Mouse (Mus musculus) stomach, postnatal 0 days (tissue): ENCODE measurements at regions not wholly inside any gene's neighbourhood (a gene's known extent, or its start where the extent isn't known, plus 50 kb on each side); places are given as distances from the start of the nearest gene placed in this dataset.

ENCODE experiments used
- ATAC-seq: fragments of 200-750 bp; cut with Nextera tagmentation; 2 replicates; pipeline ENCODE4 v1.8.0; 2017; ENCODE audit not compliant: low FRiP score, low TSS enrichment
- DNase-seq: peaks from one replicate; pipeline ENCODE4 v3.0.0-alpha.2; 2016; ENCODE audit warnings: low spot score
- H3K27ac ChIP-seq: fragments of 300-500 bp; sonication (generic); replicated peaks from 2 replicates; pipeline ENCODE4 v1.5.1; 2014; ENCODE audit warnings: mild to moderate bottlenecking, control low read depth
- H3K27me3 ChIP-seq: fragments of 300-500 bp; sonication (generic); 2 replicates; pipeline ENCODE4 v1.6.1; 2014; ENCODE audit warnings: low read length; ENCODE audit not compliant: control insufficient read depth, insufficient read depth
- H3K36me3 ChIP-seq: fragments of 300-500 bp; sonication (generic); 2 replicates; pipeline ENCODE4 v1.6.1; 2014; ENCODE audit warnings: low read length, mixed read lengths; ENCODE audit not compliant: control insufficient read depth, insufficient read depth
- H3K4me1 ChIP-seq: fragments of 300-500 bp; sonication (generic); replicated peaks from 2 replicates; pipeline ENCODE4 v1.6.1; 2014; ENCODE audit warnings: antibody characterized with exemption; ENCODE audit not compliant: control insufficient read depth, insufficient read depth
- H3K4me2 ChIP-seq: fragments of 300-500 bp; sonication (generic); replicated peaks from 2 replicates; pipeline ENCODE4 v1.6.1; 2014; ENCODE audit warnings: low read depth, mild to moderate bottlenecking, control low read depth, moderate library complexity
- H3K4me3 ChIP-seq: fragments of 300-500 bp; sonication (generic); 2 replicates; pipeline ENCODE4 v1.5.1; 2014; ENCODE audit warnings: low read depth, low read length, control low read depth
- H3K9ac ChIP-seq: fragments of 300-500 bp; sonication (generic); 2 replicates; pipeline ENCODE4 v1.6.1; 2014; ENCODE audit warnings: mild to moderate bottlenecking, low read length, control low read depth, mixed read lengths
- H3K9me3 ChIP-seq: fragments of 300-500 bp; sonication (generic); 2 replicates; pipeline ENCODE4 v1.6.1; 2016; ENCODE audit warnings: low read length; ENCODE audit not compliant: control insufficient read depth
- CTCF ChIP-seq: IDR thresholded peaks from 2 replicates; pipeline ENCODE4 v1.5.1; 2016; ENCODE audit warnings: antibody characterized with exemption, low read depth, mild to moderate bottlenecking, moderate library complexity
- EP300 ChIP-seq: optimal IDR thresholded peaks from 2 replicates; pipeline ENCODE3; 2016; ENCODE audit warnings: antibody characterized with exemption
- WGBS: fragments of 180-500 bp; shearing (Covaris S2); extraction: QIAGEN DNeasy Blood & Tissue Kit; methylation state at CpG from one replicate; pipeline ENCODE4 v1.1.7; 2014; 5-methylcytosine and 5-hydroxymethylcytosine counted together

GRCm38 (mm10) chr3:41497771-41498170 lies 57.8 kb upstream of the Jade1 start:
- H3K9ac ChIP-seq: no peak overlapping the region
- H3K4me3 ChIP-seq: no peak overlapping the region
- H3K36me3 ChIP-seq: no peaks in the 10 kb centered on the region
- DNase-seq: no peak
- no peaks in the 10 kb centered on the region for H3K27me3 ChIP-seq
- H3K4me2 ChIP-seq: no peak overlapping the region
- no peaks in the 10 kb centered on the region for H3K4me1 ChIP-seq
- H3K9me3 ChIP-seq: no peaks in the 10 kb centered on the region
- no peak for ATAC-seq
- TF ChIP-seq CTCF (no peak), EP300 (no peak)
- WGBS: 69% methylated on average over 7 of the region's 8 CpGs
- no peak overlapping the region for H3K27ac ChIP-seq

GRCm38 (mm10) chr3:41496931-41497710 lies 58.4 kb upstream of the Jade1 start:
- Histone ChIP-seq H3K27ac (no peak overlapping the region), H3K4me3 (no peak overlapping the region), H3K9me3 (no peaks in the 10 kb centered on the region), H3K36me3 (no peaks in the 10 kb centered on the region), H3K4me1 (no peaks in the 10 kb centered on the region), H3K4me2 (no peak overlapping the region), H3K9ac (no peak overlapping the region), H3K27me3 (no peaks in the 10 kb centered on the region)
- ATAC-seq (no peak), DNase-seq (no peak)
- TF ChIP-seq EP300 (no peak), CTCF (no peak)
- whole genome bisulfite sequencing: 65% methylated on average over 11 of the region's 13 CpGs

- DNase-seq: no peak
- ATAC-seq: no peak
- Histone ChIP-seq H3K9me3 (no peaks in the 10 kb centered on the region), H3K4me3 (no peak overlapping the region), H3K4me2 (no peak overlapping the region), H3K27ac (no peak overlapping the region), H3K27me3 (no peaks in the 10 kb centered on the region), H3K36me3 (no peaks in the 10 kb centered on the region), H3K9ac (no peak overlapping the region), H3K4me1 (no peaks in the 10 kb centered on the region)
- TF ChIP-seq EP300 (no peak), CTCF (no peak)
- 84% methylated on average over 3 of the region's 3 CpGs for WGBS
Measured at GRCm38 (mm10) chr3:41495893-41496292, 59.6 kb upstream of the Jade1 start.

GRCm38 (mm10) chr3:41495097-41495496 lies 60.4 kb upstream of the Jade1 start:
- Histone ChIP-seq H3K4me1 (no peaks in the 10 kb centered on the region), H3K4me3 (no peak overlapping the region), H3K36me3 (no peaks in the 10 kb centered on the region), H3K9me3 (no peaks in the 10 kb centered on the region), H3K4me2 (no peak overlapping the region), H3K27ac (no peak overlapping the region), H3K9ac (no peak overlapping the region), H3K27me3 (no peaks in the 10 kb centered on the region)
- ATAC-seq: no peak
- TF ChIP-seq EP300 (no peak), CTCF (no peak)
- WGBS: 59% methylated on average over 5 of the region's 5 CpGs
- no peak for DNase-seq

GRCm38 (mm10) chr3:41493472-41493871 lies 62.1 kb upstream of the Jade1 start:
- no peaks in the 10 kb centered on the region for H3K36me3 ChIP-seq
- 96% methylated on average over 7 of the region's 7 CpGs for WGBS
- ATAC-seq (no peak), DNase-seq (no peak)
- no peak overlapping the region for H3K9ac ChIP-seq
- no peak overlapping the region for H3K27ac ChIP-seq
- H3K9me3 ChIP-seq: no peaks in the 10 kb centered on the region
- no peaks in the 10 kb centered on the region for H3K4me1 ChIP-seq
- no peaks in the 10 kb centered on the region for H3K27me3 ChIP-seq
- TF ChIP-seq EP300 (no peak), CTCF (no peak)
- H3K4me2 ChIP-seq: no peak overlapping the region
- no peak overlapping the region for H3K4me3 ChIP-seq

GRCm38 (mm10) chr3:41492727-41493392 lies 62.7 kb upstream of the Jade1 start:
- Histone ChIP-seq H3K4me1 (no peaks in the 10 kb centered on the region), H3K36me3 (no peaks in the 10 kb centered on the region), H3K27ac (no peak overlapping the region), H3K9ac (no peak overlapping the region), H3K9me3 (no peaks in the 10 kb centered on the region), H3K4me2 (no peak overlapping the region), H3K4me3 (no peak overlapping the region), H3K27me3 (no peaks in the 10 kb centered on the region)
- TF ChIP-seq CTCF: no peak
- no peak for TF ChIP-seq EP300
- DNase-seq: no peak
- ATAC-seq: peak; percentile 18; the same call in 1 of the 2 replicates
- 61% methylated on average over 13 of the region's 13 CpGs for WGBS
